Mouse (Mus musculus) lung, postnatal 0 days (tissue): ENCODE measurements at regions not wholly inside any gene's neighbourhood (a gene's known extent, or its start where the extent isn't known, plus 50 kb on each side); places are given as distances from the start of the nearest gene placed in this dataset.

ENCODE experiments used
- CTCF ChIP-seq: IDR thresholded peaks from 2 replicates; pipeline ENCODE4 v1.5.1; 2016; ENCODE audit warnings: antibody characterized with exemption, mild to moderate bottlenecking
- EP300 ChIP-seq: IDR thresholded peaks from 2 replicates; pipeline ENCODE4 v1.6.1; 2016; ENCODE audit warnings: antibody characterized with exemption, mild to moderate bottlenecking, control low read depth

DNA sequence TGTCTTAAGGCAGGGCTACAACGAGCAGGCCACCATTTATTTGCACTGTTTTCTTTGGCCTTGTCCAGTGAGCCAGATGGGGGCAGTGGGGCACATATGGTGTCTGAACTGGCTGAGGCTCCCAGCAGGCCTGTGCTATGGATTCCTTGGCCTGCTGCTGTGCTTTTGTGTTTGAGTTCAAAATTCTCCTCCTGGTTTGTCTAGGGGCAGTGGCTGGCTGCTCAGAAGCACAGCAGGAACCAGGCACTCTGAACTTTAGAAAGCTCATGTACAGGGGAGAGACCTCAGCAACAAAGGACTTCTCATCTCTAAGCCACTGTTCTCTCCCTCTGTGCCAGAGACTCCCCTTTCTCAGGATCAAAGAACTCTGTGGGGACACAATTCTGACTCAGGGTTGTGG lies 370.9 kb downstream of the Bckdhb start:
- TF ChIP-seq CTCF (no peak), EP300 (no peak)
